Mouse (Mus musculus): ENCODE data around the gene Psme2. TPM values are rescaled to one million over a fixed set of nuclear protein-coding genes. Genes with fewer than 3 reads are reported as not detected.
A peak's percentile ranks its signal among the peaks of the same experiment; 100 is the strongest.

Gene Psme2
- total RNA-seq, 2 experiments from 2014 or later: 54.0 to 62.7 TPM

GRCm38 (mm10) chr14:55596036-55596690, 5.2 kb upstream of the Psme2 start:
- DNase-seq (ENCODE audit: low spot score in 2 of 2): peak; percentile 45 to 58

GRCm38 (mm10) chr14:55592226-55592625, 1.3 kb upstream of the Psme2 start:
- DNase-seq (ENCODE audit: low spot score in 2 of 2): no peak

- peak; percentile 84 to 90 for DNase-seq (ENCODE audit: low spot score in 2 of 2)
Observed at GRCm38 (mm10) chr14:55591331-55591891, 498 bp upstream of the Psme2 start, which contains the start of gene Rnf31. Gene Rnf31, plus strand, starts transcription at chr14:55591708.

- DNase-seq (ENCODE audit: low spot score in 2 of 2): no peak
Observed at GRCm38 (mm10) chr14:55589771-55590448, 1.0 kb downstream of the Psme2 start.

- DNase-seq (ENCODE audit: low spot score in 2 of 2): no peak
Observed at GRCm38 (mm10) chr14:55589271-55589670, 1.6 kb downstream of the Psme2 start.

GRCm38 (mm10) chr14:55586149-55586548, 4.8 kb downstream of the Psme2 start:
- DNase-seq (ENCODE audit: low spot score in 2 of 2): no peak

- DNase-seq (ENCODE audit: low spot score in 2 of 2): no peak
Observed at GRCm38 (mm10) chr14:55585566-55585960, 5.3 kb downstream of the Psme2 start.

GRCm38 (mm10) chr14:55584702-55585565, 6.0 kb downstream of the Psme2 start, which contains the start of gene Emc9:
Gene Emc9, minus strand, starts transcription at chr14:55585302.
- peak; percentile 47 to 62 for DNase-seq (ENCODE audit: low spot score in 2 of 2)

GRCm38 (mm10) chr14:55584303-55584701, 6.6 kb downstream of the Psme2 start:
- no peak for DNase-seq (ENCODE audit: low spot score in 2 of 2)

GRCm38 (mm10) chr14:55581981-55582681, 8.8 kb downstream of the Psme2 start:
- DNase-seq (ENCODE audit: low spot score in 2 of 2): no peak

GRCm38 (mm10) chr14:55580731-55581130, 10.2 kb downstream of the Psme2 start:
- no peak for DNase-seq (ENCODE audit: low spot score in 2 of 2)

GRCm38 (mm10) chr14:55579511-55580496, 11.1 kb downstream of the Psme2 start:
- no peak for DNase-seq (ENCODE audit: low spot score in 2 of 2)

- DNase-seq (ENCODE audit: low spot score in 2 of 2): peak in 1 of 2 experiments; percentile 27
Observed at GRCm38 (mm10) chr14:55578668-55579269, 12.1 kb downstream of the Psme2 start.

- peak; percentile 79 to 85 for DNase-seq (ENCODE audit: low spot score in 2 of 2)
Observed at GRCm38 (mm10) chr14:55577871-55578667, 12.8 kb downstream of the Psme2 start, which contains the start of gene Psme1. Gene Psme1, plus strand, starts transcription at chr14:55578123.

GRCm38 (mm10) chr14:55576376-55576775, 14.5 kb downstream of the Psme2 start:
- DNase-seq (ENCODE audit: low spot score in 2 of 2): no peak

- no peak for DNase-seq (ENCODE audit: low spot score in 2 of 2)
Observed at GRCm38 (mm10) chr14:55575711-55576110, 15.2 kb downstream of the Psme2 start.

GRCm38 (mm10) chr14:55575302-55575701, 15.6 kb downstream of the Psme2 start, which contains the start of gene Fitm1:
Gene Fitm1, plus strand, starts transcription at chr14:55575617.
- DNase-seq (ENCODE audit: low spot score in 2 of 2): no peak

GRCm38 (mm10) chr14:55571760-55572159, 19.2 kb downstream of the Psme2 start:
- DNase-seq (ENCODE audit: low spot score in 2 of 2): no peak
